Mouse (Mus musculus) layer of hippocampus, adult 18-20 months (tissue): ENCODE measurements around the gene Mad2l1bp. TPM values are rescaled to one million over a fixed set of nuclear protein-coding genes. Genes with fewer than 3 reads are reported as not detected.
A peak's percentile ranks its signal among the peaks of the same experiment; 100 is the strongest.

Experiments
- DNase-seq, 2 experiments: peaks; one replicate each; pipeline ENCODE4 v3.0.0; 2022; ENCODE audit warnings: low spot score in 2 of 2
- total RNA-seq, 2 experiments: library from RNA; stranded (reverse); gene quantifications; 2 replicates each; pipeline ENCODE4 v1.2.3; 2021

The Mad2l1bp gene
- total RNA-seq, 2 experiments from 2014 or later = 10.5 to 11.2 TPM

- no peak for DNase-seq
These were observed 3.8 kb upstream of the Mad2l1bp start for GRCm38 (mm10) chr17:46157131-46157530.

DNA sequence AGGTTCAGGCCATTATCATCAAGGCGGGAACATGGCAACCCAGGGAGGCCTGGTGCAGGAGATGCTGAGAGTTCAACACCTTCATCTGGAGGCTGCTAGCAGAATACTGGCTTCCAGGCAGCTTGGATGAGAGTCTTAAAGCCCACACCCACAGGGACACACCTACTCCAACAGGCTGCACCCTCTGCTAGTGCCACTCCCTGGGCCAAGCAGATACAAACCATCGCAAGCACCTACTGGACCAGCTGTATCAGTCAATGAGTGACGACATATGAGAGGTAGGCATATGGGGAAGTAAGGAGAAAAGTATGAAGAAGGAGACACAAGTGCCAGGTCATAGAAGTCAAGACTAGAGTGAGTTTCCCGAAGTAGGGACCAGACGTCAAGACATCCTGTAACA is 3.3 kb upstream of the Mad2l1bp start:
- DNase-seq = no peak

DNA sequence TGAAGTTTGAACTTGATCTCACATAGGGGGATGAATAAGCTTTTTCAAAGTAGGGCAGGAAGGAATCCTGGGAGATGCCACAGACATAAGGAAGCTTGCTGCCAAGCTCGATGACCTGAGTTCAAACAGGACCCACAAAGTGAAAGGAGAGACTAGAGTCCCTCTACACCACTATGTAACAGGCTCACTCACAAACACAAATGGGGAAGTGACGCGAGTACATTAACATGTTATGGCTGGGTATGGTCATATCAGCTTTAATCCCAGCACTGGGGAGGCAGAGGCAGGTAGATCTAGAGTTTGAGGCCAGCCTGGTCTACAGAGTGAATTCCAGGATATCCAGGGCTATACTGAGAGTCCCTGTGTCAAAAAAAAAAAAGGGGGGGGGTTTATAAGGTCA is 983 bp upstream of the Mad2l1bp start:
- DNase-seq = no peak

DNA sequence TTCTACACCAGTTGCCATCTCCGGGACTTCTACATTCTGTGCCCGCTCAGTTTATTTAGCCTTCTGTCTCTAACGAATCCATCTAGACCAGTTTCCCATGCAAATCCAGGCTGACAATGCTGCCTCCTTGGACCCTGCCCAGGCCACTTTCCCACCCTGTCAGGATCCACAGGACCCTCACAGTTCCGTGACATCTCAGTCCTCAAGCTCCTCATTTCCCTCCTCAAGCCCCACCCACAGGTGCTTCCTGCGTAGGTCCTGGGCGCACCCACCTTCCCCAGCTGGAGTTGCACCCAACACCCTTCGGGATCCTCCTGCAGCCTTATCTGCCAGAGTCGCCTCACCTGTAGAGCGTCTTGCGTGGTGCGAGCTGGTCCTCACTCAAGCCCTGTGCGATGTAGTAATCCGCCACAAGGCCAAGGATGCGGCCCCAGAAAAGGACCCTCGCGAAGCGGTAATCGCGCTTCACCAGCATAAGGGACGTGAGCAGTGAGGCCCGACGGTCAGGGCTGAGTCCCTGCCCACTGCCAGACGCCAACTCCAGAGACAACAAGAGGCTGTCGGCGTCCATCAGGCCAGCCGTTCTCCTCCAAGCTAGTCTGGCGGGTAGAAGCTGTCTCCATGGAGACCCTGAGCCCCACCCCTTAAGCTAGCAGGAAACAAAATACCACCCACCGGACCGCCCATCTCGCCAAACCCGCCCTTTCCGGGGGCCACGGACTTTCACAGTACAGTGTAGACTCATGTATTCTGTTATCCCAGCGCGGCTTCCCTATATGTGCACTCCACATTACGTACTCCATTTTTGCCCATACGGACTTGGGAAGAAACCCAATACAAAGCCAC is 9.6 kb downstream of the Mad2l1bp start, which contains the start of gene Rsph9:
TSS of gene Rsph9 (minus strand) at position 639 of the 846 bp plus-strand sequence.
- peak; percentile 86 for DNase-seq

- DNase-seq = no peak
These were observed 13.5 kb downstream of the Mad2l1bp start for GRCm38 (mm10) chr17:46139872-46140271.

DNA sequence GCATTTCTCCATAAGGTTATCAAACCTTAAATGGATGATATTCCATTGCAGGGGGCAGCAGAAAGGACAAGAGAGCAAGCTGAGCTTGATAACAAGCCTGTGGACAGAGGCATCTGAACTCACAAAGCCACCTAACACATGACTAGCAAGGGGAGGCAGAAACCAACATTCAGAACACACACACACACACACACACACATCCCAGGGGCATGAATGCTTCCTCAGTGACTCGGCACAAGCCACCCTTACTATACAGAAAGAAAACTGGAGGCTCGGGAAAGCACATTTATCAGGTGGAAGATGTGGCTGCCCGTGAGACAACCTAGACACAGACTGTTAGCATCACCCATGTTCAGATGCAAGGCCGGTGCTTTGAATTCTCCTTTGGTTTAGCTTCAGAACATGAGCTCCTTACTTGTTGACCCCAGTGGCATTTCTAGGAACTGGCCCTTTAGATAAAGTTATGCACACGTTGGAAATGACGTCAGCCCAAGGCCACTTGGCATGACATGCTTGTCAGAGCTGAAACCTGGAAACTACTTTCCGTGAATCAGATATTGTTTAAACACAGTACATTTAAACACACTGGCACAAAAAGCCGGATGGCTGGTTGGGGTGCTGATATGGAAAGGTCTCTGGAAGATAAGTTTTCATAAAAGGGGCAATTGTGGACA is 14.7 kb downstream of the Mad2l1bp start:
- DNase-seq = no peak

- no peak for DNase-seq
These were observed 20.5 kb downstream of the Mad2l1bp start for GRCm38 (mm10) chr17:46132862-46133261.

DNA sequence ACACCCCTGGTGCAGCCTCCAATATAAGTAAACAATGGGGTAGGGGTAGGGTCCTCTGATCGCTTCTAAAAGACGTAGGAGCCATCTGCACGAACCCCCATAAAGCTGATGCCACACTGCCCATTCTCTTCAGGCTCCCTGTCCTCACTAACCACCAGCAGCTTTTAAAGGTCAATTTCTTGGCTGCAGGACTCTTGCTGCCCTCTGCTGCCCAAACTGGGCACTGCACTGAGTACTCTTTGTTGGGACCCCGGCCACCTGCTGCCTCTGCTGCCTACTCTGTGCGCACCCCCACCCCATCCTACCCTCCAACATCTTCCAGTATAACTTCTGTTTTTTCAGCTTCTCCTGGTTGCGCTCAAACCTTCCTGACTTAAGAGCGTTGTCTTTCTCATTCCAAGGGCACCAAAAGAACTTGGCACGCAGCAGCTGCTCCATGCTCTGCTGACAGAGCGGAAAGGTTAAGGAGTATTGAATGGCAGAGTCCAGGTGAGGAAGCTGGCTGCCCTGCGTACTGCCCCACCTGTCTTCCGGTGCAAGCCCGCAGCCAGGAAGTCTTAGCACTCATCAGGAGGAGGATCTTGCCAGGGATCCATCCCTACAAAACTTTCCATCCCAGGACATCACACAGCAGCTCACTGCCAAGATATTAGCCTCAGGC is 21.2 kb downstream of the Mad2l1bp start:
- peak; percentile 32 to 75 for DNase-seq

GRCm38 (mm10) chr17:46129741-46130498 is 23.4 kb downstream of the Mad2l1bp start:
- no peak for DNase-seq

GRCm38 (mm10) chr17:46127814-46128493 is 25.4 kb downstream of the Mad2l1bp start:
- no peak for DNase-seq

DNA sequence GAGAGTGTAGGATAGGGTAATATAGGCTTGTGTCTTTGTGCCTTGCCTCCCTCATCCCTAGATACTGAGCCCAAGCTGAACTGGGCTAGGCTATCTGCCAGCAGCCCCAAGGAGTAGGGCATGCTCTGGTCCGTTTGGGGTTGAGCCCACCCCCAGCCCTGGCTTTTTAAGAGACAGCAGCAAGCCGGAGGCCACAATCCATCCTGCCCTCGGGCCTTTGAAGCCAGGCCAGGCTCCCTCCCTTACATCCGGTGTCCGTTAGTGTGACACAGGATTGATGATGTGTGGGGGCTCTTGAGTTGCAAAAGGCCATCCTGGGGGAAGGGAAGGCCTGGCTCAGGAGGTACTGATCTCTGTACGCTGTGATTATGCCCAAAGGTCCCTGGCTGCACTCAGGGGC is 26.7 kb downstream of the Mad2l1bp start:
- DNase-seq = no peak

DNA sequence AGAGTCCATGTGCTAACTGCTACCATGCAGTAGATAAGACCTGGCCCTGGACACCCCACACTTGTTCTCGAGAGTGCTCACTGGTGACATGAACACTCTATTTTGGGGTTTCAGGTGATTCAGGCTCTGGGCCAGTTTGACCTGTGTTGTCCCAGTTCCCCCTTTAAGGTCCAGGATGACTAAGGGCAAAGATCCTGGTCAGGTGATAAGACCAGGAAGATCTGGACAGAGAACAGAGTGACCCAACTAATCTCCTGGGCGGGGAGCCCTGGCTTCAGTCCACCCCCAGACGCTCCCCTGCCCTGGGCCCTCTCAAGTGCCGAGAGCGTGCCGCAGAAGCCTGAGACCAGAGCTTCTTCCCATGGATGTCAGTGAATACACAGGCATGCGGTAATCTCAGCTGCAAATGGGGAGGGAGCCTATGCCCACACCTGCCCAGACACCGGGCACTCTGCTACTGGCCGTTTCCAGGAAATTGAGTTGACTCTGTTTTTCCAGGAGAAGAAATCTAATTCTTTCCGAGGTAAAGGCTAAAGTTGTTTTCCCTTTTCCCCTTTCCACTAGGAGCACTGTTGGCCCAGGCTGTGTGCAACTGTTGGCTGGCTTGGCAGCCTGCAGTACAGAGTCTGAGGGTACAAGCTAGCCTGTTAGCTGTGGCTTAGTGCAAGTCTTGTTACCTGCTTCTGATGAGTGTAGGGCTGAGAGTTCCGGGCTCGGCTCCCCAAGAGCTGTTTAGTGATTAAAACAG is 29.2 kb downstream of the Mad2l1bp start:
- DNase-seq = no peak

GRCm38 (mm10) chr17:46123285-46123684 is 30.1 kb downstream of the Mad2l1bp start:
- no peak for DNase-seq

DNA sequence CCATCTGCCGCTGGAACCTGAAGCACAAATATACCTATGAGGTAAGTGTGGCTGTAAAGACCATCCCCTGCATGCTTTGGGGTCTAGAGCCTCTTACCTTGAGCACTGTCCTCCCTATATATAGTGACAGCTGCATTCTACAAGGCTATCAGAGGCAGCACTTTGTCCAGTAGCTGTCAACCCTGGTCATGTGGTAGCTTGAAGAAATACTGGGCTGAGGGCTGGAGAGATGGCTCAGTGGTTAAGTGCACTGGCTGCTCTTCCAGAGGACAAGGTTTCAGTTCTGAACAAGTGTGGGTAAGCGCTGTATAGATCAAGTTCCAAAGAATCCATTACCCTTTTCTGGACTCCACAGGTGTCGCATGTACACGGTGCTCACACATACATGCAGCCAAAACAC is 30.6 kb downstream of the Mad2l1bp start:
- no peak for DNase-seq

DNA sequence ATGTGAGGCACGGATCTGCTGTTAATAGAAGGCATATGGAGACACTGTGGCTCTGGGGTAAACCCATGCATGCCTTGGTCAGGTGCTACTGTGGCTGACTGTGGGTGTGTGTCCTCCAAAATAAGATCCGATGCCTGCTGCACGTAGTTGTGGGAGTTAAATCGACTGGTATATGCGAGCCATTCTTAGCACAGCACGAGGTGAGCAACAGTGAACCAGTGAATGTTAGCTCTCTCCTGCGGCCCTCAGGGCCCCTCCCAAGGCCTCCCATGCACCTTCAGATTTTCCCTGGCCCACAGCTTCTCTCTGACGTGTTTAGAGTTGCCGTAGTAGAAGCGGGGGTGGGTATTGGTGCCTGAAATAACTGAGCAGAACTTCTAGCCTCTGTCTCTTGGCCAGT is 33.7 kb downstream of the Mad2l1bp start:
- no peak for DNase-seq

GRCm38 (mm10) chr17:46118423-46118850 is 34.9 kb downstream of the Mad2l1bp start:
- no peak for DNase-seq

DNA sequence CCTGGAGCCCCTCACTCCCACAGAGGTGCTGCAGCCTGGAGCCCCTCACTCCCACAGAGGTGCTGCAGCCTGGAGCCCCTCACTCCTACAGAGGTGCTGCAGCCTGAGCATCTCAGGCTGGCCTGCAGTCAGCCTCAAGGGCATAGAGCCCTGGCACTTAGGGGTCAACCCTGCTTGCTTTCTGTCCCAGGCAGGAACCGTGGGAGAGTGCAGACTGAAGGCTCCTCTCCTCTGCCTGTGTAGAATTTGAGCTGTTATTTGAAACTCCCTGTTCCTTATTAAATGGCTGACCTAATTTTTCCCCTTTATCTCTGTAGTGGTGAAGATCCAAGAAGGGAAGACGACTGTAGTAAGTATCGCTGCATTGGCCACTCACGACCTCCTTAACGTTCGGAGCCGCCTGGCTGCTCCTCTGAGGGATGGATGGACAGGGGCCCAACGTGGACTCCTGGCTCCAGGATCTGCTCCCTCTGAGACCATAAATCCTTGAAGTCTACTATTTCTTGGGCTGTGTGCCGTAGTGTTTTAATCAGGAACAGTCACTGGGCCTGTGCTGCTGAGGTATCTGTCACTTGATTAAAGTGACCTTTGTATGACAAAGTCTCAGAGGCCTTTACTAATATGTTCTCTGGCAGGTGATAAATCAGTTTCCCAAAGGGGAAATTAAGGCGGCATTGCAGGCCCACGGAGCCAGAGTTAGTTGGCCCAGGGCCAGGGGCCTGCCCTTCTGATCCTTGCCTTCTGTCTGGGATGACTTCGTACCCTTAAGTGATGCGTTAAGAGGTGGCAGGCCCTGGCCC is 35.5 kb downstream of the Mad2l1bp start:
- no peak for DNase-seq

DNA sequence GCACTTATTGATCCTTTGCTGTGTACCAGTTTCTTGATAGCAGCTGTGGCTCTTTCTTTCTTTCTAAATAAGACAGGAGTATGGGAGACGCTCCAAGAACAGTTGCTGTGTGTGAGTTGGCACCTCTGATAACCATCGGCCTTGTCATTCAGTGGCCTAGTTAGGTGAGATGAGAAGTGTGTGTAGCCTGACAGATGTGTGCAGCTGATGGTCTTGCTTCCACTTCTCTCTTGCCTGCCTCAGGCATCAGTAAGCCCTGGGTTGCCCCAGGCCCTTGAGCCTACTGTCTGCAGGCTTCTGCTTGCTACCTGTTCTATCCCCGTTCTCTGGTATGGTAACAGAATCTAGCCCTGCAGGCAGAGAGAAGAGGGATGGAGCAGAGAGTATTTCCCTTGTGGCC is 36.5 kb downstream of the Mad2l1bp start:
- no peak for DNase-seq

GRCm38 (mm10) chr17:46116138-46116537 is 37.2 kb downstream of the Mad2l1bp start:
- DNase-seq = no peak
